Mouse (Mus musculus) kidney, embryonic 15.5 days (tissue): ENCODE measurements around the gene Cpeb3. TPM values are rescaled to one million over a fixed set of nuclear protein-coding genes. Genes with fewer than 3 reads are reported as not detected.
A peak's percentile ranks its signal among the peaks of the same experiment; 100 is the strongest.
"Not testable (repeated sequence)": the region's sequence is repeated elsewhere in the genome, so short reads cannot be mapped to it uniquely, and the experiment has no call there.

Source experiments
- ATAC-seq: fragments of 200-750 bp; cut with Nextera tagmentation; replicated peaks from 2 replicates; pipeline ENCODE4 v1.8.0; 2017; ENCODE audit warnings: moderate TSS enrichment; ENCODE audit not compliant: low FRiP score
- H3K27ac ChIP-seq: fragments of 300-500 bp; sonication (generic); 2 replicates; pipeline ENCODE4 v1.5.1; 2015; ENCODE audit warnings: mild to moderate bottlenecking, inconsistent platforms
- H3K27me3 ChIP-seq: fragments of 300-500 bp; sonication (generic); 2 replicates; pipeline ENCODE4 v1.6.1; 2015; ENCODE audit warnings: inconsistent platforms
- H3K36me3 ChIP-seq: fragments of 300-500 bp; sonication (generic); 2 replicates; pipeline ENCODE4 v1.6.1; 2015; ENCODE audit warnings: inconsistent platforms
- H3K4me1 ChIP-seq: fragments of 300-500 bp; sonication (generic); 2 replicates; pipeline ENCODE4 v1.6.1; 2015; ENCODE audit warnings: inconsistent platforms
- H3K4me2 ChIP-seq: fragments of 300-500 bp; sonication (generic); 2 replicates; pipeline ENCODE4 v1.6.1; 2015; ENCODE audit warnings: moderate library complexity, mild to moderate bottlenecking, inconsistent platforms
- H3K4me3 ChIP-seq: fragments of 300-500 bp; sonication (generic); replicated peaks from 2 replicates; pipeline ENCODE4 v1.5.1; 2015; ENCODE audit warnings: mild to moderate bottlenecking, inconsistent platforms
- H3K9ac ChIP-seq: fragments of 300-500 bp; sonication (generic); 2 replicates; pipeline ENCODE4 v1.6.1; 2015; ENCODE audit warnings: mild to moderate bottlenecking, inconsistent platforms
- H3K9me3 ChIP-seq: fragments of 300-500 bp; sonication (generic); replicated peaks from 2 replicates; pipeline ENCODE4 v1.6.1; 2016; ENCODE audit warnings: inconsistent platforms
- WGBS: fragments of 180-500 bp; shearing (Covaris S2); methylation state at CpG from one replicate; pipeline ENCODE4 v1.1.7; 2015; ENCODE audit warnings: mixed read lengths; 5-methylcytosine and 5-hydroxymethylcytosine counted together
- polyA plus RNA-seq: library from polyadenylated mRNA; unstranded; fragments of >200 nt; fragmentation: Nextera tagmentation; extraction: Ambion mirVana; gene quantifications from 2 replicates; pipeline ENCODE4 v1.2.1, GENCODE M21; 2015

The Cpeb3 gene
- polyA plus RNA-seq, 1 experiment from 2014 or later, result 1.2 TPM

DNA sequence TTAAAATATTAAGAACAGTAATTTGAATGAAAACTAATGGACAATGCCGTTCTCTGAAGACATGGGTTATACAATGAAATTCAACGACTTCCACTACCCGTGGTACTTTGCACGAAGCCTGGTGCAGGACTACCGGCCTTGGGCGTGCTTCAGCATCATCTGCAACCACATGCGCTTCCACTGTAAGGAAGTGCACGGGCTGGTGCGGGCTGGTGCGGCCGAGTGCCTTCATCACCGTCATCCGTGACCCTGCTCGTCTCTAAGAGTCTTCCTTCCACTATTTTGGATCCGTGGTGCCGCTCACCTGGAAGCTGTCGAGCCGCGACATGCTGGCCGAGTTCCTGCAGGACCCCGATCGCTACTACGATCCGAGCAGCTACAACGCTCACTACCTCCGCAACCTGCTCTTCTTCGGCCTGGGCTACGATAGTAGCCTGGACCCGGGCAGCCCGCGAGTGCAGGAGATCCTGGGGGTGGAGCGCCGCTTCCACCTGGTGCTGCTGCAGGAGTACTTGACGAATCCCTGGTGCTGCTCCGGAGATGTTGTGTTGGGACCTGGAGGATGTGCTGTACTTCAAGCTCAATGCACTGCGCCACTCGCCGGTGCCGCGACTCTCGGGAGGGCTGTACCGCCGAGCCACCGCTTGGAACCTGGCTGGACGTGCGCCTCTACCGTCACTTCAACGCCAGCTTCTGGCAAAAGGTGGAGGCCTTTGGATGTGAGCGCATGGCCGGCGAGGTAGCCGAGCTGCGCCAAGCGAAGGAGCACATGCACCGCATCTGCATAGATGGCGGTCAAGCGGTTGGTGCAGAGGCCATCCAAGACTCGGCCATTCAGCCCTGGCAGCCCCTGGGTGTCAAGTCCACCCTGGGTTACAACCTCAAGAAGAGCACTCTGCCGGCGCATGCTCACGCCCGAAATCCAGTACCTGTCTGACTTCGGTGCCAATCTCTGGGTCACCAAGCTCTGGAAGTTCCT lies 25.4 kb upstream of the Cpeb3 start:
- H3K36me3 ChIP-seq, result no peaks in the 10 kb centered on the region
- peaks cover 8% of the 10 kb centered on the region for H3K4me1 ChIP-seq
- ATAC-seq, result no peak
- no peaks in the 10 kb centered on the region for H3K9me3 ChIP-seq
- no peak overlapping the region for H3K27ac ChIP-seq
- 4% methylated on average over 63 of the region's 63 CpGs for WGBS
- H3K4me3 ChIP-seq, result peak overlapping the region; percentile 42
- H3K27me3 ChIP-seq, result peaks cover 50% of the 10 kb centered on the region
- no peak overlapping the region for H3K9ac ChIP-seq
- peak overlapping the region; percentile 71 for H3K4me2 ChIP-seq

DNA sequence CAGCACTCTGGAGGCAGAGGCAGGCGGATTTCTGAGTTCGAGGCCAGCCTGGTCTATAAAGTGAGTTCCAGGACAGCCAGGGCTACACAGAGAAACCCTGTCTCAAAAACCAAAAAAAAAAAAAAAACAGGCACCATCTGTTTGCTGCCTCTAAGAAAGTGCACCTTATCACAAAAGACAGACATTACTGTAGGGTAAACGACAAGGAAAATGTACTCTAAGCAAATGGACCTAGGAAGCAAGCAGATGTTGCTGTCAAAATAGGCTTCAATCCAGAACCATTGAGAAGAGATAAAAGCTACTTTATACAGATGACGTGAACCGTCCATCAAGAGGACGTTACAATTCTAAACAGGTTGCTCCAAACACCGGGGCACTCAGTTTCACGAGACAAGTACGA lies 24.2 kb upstream of the Cpeb3 start:
- not testable (repeated sequence) for H3K9ac ChIP-seq, H3K4me1 ChIP-seq, ATAC-seq, H3K36me3 ChIP-seq, H3K4me3 ChIP-seq, H3K9me3 ChIP-seq, H3K27ac ChIP-seq, H3K4me2 ChIP-seq
- WGBS, result 64% methylated on average over 9 of the region's 9 CpGs
- H3K27me3 ChIP-seq, result peaks cover 44% of the 10 kb centered on the region

DNA sequence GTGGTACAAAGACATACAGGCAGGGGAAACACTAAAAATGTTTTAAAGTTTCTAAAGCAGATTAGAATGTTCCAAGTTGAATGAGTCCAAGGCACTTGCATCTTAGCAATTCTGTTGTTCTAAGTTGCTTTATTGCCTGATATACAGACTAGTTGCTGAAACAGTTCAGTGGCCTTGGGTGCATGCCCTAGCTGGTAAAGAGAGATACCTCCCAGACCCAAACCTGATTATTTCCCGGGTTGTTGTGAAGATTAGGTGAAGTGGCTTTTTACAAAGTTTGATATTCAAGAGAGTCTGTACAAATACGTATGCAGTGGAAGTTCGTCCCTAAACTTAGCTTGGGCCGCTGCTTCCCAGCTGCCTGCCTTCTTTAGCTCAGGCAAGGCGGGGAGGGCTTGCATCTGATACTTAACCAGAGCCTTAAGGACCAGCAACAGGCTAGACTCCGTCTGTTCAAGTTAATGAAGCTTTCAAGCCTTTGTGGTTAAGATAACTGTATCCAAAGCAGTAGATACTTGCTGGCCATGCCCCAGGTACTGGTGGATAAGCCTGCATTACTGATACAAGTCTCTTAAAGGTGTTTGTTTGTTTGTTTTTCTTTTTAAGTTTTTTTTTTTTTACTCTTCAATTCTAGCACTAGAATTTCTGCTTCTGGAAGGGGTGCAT lies 16.9 kb upstream of the Cpeb3 start:
- ATAC-seq, result no peak
- WGBS, result 83% methylated on average over 6 of the region's 6 CpGs
- H3K27ac ChIP-seq, result no peak overlapping the region

DNA sequence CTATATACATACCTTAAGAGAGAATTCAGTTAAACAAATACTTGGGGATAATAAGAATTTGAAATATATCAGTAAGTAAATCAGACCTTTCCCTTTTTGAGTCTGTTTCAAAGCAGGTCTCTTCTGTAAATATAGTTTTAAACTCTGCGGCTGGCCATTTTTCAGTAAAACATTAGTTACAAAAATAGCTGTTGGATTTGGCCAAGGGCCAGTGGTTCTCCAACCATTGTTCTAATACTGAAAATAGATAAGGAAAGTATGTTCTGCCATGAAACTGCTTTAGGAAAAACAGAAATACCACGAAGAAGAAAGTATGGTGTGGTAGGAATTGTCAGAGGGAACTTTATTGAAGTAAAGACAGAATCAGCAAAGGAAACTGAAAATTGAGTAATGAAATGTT lies 6.3 kb upstream of the Cpeb3 start:
- Histone ChIP-seq H3K9ac (no peak overlapping the region), H3K27ac (no peak overlapping the region), H3K27me3 (no peaks in the 10 kb centered on the region), H3K4me1 (peaks cover 1% of the 10 kb centered on the region), H3K4me2 (no peak overlapping the region), H3K36me3 (peaks cover 70% of the 10 kb centered on the region), H3K9me3 (no peaks in the 10 kb centered on the region), H3K4me3 (no peak overlapping the region)
- 66% methylated on average over 2 of the region's 2 CpGs for WGBS
- no peak for ATAC-seq

More for the DNA sequence above, 16.9 kb upstream of the Cpeb3 start:
- H3K9ac ChIP-seq, result no peak overlapping the region
- no peaks in the 10 kb centered on the region for H3K9me3 ChIP-seq
- no peak overlapping the region for H3K4me2 ChIP-seq
- no peaks in the 10 kb centered on the region for H3K27me3 ChIP-seq
- no peaks in the 10 kb centered on the region for H3K4me1 ChIP-seq
- no peak overlapping the region for H3K4me3 ChIP-seq
- peaks cover 41% of the 10 kb centered on the region for H3K36me3 ChIP-seq

DNA sequence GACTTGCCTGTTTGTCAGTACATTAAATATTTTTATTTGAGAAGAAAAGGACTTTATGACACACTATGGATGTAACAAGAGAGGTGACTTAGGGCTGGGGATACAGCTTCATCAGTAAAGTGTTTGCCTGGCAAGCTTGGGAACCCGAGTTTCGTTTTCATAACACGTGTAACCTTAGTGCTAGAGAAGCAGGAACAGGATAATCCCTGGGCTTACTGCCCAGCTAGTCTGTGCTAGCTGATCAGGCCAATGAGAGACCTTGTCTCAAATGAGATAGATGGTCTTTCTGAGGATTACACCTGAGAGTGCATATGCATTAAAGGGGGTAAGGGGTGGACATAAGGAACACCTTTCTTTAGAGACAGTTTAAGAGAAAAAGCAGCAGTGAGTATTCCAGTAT lies 3.0 kb upstream of the Cpeb3 start:
- H3K27ac ChIP-seq, result no peak overlapping the region
- H3K4me1 ChIP-seq, result peaks cover 19% of the 10 kb centered on the region
- no peak overlapping the region for H3K9ac ChIP-seq
- H3K9me3 ChIP-seq, result no peaks in the 10 kb centered on the region
- no peaks in the 10 kb centered on the region for H3K27me3 ChIP-seq
- no peak for ATAC-seq
- 89% methylated on average over 3 of the region's 3 CpGs for WGBS
- no peak overlapping the region for H3K4me3 ChIP-seq
- H3K4me2 ChIP-seq, result no peak overlapping the region
- H3K36me3 ChIP-seq, result peaks cover 43% of the 10 kb centered on the region

DNA sequence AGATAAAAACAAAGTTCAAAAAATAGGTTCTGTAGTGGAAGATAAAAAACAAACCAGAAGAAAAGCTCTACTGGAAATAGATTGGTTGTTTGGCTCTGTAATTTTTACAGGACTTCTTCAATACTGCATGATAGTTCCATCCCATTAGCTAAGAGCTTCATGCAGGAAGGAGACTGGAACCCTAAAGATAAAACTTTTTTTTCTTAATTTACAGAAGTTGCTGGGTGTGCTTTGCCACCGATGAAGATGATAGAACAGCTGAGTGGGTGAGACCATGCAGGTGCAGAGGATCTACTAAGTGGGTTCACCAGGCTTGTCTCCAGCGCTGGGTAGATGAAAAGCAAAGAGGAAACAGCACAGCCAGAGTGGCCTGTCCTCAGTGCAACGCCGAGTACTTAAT lies 2.1 kb upstream of the Cpeb3 start:
- H3K4me1 ChIP-seq, result peaks cover 19% of the 10 kb centered on the region
- no peak overlapping the region for H3K4me3 ChIP-seq
- 96% methylated on average over 4 of the region's 4 CpGs for WGBS
- H3K36me3 ChIP-seq, result peaks cover 35% of the 10 kb centered on the region
- no peaks in the 10 kb centered on the region for H3K9me3 ChIP-seq
- no peak overlapping the region for H3K27ac ChIP-seq
- H3K27me3 ChIP-seq, result no peaks in the 10 kb centered on the region
- H3K4me2 ChIP-seq, result no peak overlapping the region
- H3K9ac ChIP-seq, result no peak overlapping the region
- ATAC-seq, result no peak

DNA sequence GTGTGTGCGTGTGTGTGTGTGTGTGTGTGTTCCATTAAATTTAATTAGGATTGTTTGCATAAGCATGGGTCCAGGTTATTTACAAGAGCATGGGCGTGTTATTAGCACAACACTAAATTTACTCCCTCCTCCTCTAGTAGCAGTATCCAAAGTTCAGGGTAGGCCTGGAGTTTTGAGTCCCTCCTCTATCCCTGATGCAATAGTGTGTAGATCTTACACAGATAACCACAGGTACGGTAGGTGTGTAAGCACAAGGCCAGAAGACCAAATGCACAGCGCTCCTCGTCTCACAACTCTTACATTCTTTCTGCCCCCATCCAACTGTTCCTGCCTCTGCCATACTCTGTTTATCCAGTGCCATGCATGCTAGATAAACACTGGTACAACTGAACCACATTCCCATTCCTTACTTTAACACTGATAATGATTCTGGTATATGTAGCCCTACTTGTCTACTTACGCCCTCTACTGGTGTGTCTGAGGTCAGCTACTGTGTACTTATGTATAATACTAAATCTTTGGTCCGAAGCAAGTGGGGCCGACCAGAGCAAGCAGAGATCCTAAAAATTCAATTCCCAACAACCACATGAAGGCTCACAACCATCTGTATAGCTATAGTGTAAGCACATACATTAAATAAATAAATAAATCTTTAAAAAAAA lies 1.2 kb upstream of the Cpeb3 start:
- no peaks in the 10 kb centered on the region for H3K27me3 ChIP-seq
- H3K9me3 ChIP-seq, result no peaks in the 10 kb centered on the region
- peaks cover 32% of the 10 kb centered on the region for H3K36me3 ChIP-seq
- WGBS, result 85% methylated on average over 8 of the region's 8 CpGs
- H3K9ac ChIP-seq, result no peak overlapping the region
- H3K4me1 ChIP-seq, result peaks cover 19% of the 10 kb centered on the region
- no peak overlapping the region for H3K27ac ChIP-seq
- ATAC-seq, result no peak
- 0 out of 2 replicates have a peak overlapping the region, but pooled peaks have one; percentile 97 for H3K4me3 ChIP-seq
- peak overlapping the region; percentile 98 for H3K4me2 ChIP-seq

DNA sequence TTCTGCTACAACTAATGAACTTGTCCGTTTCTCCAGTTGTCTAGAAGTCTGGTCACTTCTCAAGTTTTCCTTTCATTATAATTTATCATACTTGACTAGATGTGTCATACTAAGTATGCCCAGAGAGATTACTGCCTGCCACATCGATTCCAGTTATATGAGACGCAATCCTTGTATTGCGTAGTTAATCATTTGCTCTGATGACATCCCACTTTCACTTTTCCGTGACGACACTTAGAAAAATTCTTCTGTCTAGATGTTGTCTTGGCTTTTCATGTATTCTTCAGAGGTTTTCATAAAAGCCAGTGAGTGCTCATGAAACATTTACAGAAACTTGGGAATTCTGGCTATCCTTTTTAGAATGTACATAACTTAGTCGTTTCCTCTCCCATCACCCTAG lies 585 bp upstream of the Cpeb3 start:
- Histone ChIP-seq H3K27me3 (no peaks in the 10 kb centered on the region), H3K4me1 (peaks cover 19% of the 10 kb centered on the region), H3K36me3 (peaks cover 32% of the 10 kb centered on the region), H3K4me2 (peak overlapping the region; percentile 98), H3K9ac (peak overlapping the region; percentile 94; the same call in 1 of the 2 replicates), H3K4me3 (peak overlapping the region; percentile 97), H3K9me3 (no peaks in the 10 kb centered on the region), H3K27ac (no peak overlapping the region)
- no peak for ATAC-seq
- WGBS, result 60% methylated on average over 7 of the region's 7 CpGs

DNA sequence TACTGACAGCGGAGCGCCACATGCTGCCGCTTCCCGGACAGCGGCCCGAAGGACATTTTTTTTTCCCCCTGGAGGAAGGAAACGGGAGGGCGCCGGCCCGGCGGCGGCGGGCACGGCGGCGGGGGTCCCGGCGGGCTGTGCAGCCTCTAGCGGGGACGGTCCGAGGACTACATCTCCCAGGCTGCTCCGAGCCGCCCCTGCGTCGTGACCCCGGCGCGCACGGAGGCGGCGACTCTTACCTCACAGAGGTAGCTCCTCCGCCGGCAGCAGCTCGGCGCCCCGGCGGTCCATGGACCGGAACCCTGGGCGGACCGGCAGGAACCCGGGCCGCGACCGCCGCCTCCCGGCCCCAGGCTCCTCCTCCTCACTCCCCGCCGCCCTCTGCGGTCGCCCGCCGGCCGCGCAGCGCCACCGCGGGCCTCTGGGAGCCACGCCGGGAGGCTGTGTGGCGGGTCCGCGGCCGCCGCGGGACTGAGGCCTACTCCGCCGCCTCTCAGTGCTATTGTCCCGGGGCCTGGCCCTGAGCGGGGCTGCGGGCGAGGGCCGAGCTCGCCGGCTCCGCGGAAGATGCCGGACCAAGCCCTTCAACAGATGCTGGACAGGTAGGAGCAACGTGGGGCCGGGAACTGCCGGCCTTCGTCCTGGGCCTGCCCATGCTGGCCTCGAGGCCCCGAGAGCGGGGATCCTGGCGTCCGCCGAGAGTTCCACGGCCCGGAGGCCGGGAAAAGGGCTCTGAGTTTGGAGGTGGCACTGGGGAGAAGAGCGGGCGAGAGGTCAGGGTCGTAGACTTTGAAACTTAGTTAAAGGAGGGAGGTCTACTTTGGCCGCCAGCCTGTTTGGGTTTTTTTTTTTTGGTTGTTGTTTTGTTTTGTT lies 862 bp downstream of the Cpeb3 start, which contains the start of gene March5:
March5 (plus strand) TSS at position 241 of the 873 bp plus-strand sequence.
- under 1% methylated on average over 91 of the region's 94 CpGs for WGBS
- peak within 1 kb of the TSS; percentile 94 for H3K9ac ChIP-seq
- H3K4me3 ChIP-seq, result peak within 1 kb of the TSS; percentile 97

DNA sequence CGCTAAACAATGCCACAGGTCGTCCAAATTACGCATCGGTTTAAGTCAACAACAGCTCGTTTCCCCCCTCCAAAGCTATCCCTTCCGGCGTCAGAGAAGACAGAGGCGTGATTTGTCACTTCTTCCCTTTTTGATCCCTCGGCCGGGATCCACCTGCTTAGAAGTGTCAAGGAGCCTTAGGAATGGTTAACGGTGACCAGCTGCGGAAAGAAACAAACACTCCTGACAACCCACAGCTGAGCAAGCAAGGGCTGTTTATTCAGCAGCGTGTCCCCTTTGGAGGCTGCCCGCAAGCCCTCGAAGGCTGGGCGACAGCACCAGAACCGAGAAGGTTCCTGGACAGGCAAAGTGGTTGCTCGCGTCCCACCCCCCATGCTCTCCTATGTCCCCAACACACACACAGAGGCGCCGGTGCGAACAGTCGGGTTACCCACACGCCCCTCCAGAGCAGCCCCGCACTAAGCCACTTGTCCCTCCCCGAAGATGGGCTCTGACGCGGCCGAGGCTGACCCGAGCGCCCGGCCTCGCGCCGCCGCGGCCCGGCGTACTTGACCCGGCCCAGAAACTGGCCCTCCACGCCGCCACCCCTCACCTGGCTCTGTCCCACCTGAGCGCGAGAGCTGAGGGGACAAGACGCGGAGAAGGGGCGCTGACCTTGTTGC lies 1.6 kb downstream of the Cpeb3 start:
- peak; percentile 76 for ATAC-seq
- WGBS, result under 1% methylated on average over 47 of the region's 47 CpGs
- H3K4me3 ChIP-seq, result peak overlapping the region; percentile 97
- H3K36me3 ChIP-seq, result peaks cover 15% of the 10 kb centered on the region
- peaks cover 19% of the 10 kb centered on the region for H3K4me1 ChIP-seq
- H3K9ac ChIP-seq, result peak overlapping the region; percentile 94
- H3K9me3 ChIP-seq, result no peaks in the 10 kb centered on the region
- H3K27me3 ChIP-seq, result no peaks in the 10 kb centered on the region
- H3K27ac ChIP-seq, result peak overlapping the region; percentile 91
- H3K4me2 ChIP-seq, result peak overlapping the region; percentile 98

More for the DNA sequence above, 862 bp downstream of the Cpeb3 start, which contains the start of gene March5:
- peak; percentile 99 for ATAC-seq
- H3K27ac ChIP-seq, result peak within 1 kb of the TSS; percentile 91
- H3K4me2 ChIP-seq, result peak within 1 kb of the TSS; percentile 98
- H3K27me3 ChIP-seq, result no peaks in the 10 kb centered on the region
- H3K9me3 ChIP-seq, result no peaks in the 10 kb centered on the region
- H3K4me1 ChIP-seq, result peaks cover 19% of the 10 kb centered on the region
- H3K36me3 ChIP-seq, result peaks cover 22% of the 10 kb centered on the region

DNA sequence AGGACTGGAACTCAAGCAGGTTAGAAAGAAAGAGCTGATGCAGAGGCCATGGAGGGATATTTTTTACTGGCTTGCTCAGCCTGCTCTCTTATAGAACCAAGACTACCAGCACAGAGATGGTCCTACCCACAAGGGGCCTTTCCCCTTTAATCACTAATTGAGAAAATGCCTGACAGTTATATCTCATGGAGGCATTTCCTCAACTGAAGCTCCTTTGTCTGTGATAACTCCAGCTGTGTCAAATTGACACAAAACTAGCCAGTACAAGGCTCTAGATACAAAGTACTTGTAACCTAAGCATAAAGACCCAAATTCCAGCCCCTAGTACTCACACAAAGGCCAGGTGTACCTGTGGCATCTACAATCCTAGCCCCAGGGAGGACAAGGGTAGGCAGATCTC lies 3.2 kb downstream of the Cpeb3 start:
- H3K36me3 ChIP-seq, H3K4me3 ChIP-seq, H3K9me3 ChIP-seq, H3K27me3 ChIP-seq, H3K9ac ChIP-seq, H3K4me2 ChIP-seq, ATAC-seq, H3K27ac ChIP-seq: not testable (repeated sequence)
- peaks cover 19% of the 10 kb centered on the region for H3K4me1 ChIP-seq
